Mouse (Mus musculus): Measurements from ENCODE around the gene Cadm1.

GRCm38 (mm10) chr9:47892995-47893394 lies 363.0 kb downstream of the Cadm1 start:
- TF ChIP-seq CTCF (IDR thresholded peaks at IDR 0.05; ENCODE audit: low read depth) = no peak
- no peak for TF ChIP-seq EP300 (IDR thresholded peaks at IDR 0.05; ENCODE audit: low read depth)

Data from liver, postnatal 0 days (tissue).